Mouse (Mus musculus) CD8-positive naive resting alpha-beta T cell, adult 57 days (primary cell): ENCODE measurements around the gene Tmem129. TPM values are rescaled to one million over a fixed set of nuclear protein-coding genes. Genes with fewer than 3 reads are reported as not detected.

Experiments used
- total RNA-seq: library from RNA; stranded (reverse); gene quantifications from one replicate; pipeline ENCODE4 v1.2.4, GENCODE M21; 2023

The Tmem129 gene
- 12.1 TPM for total RNA-seq

DNA sequence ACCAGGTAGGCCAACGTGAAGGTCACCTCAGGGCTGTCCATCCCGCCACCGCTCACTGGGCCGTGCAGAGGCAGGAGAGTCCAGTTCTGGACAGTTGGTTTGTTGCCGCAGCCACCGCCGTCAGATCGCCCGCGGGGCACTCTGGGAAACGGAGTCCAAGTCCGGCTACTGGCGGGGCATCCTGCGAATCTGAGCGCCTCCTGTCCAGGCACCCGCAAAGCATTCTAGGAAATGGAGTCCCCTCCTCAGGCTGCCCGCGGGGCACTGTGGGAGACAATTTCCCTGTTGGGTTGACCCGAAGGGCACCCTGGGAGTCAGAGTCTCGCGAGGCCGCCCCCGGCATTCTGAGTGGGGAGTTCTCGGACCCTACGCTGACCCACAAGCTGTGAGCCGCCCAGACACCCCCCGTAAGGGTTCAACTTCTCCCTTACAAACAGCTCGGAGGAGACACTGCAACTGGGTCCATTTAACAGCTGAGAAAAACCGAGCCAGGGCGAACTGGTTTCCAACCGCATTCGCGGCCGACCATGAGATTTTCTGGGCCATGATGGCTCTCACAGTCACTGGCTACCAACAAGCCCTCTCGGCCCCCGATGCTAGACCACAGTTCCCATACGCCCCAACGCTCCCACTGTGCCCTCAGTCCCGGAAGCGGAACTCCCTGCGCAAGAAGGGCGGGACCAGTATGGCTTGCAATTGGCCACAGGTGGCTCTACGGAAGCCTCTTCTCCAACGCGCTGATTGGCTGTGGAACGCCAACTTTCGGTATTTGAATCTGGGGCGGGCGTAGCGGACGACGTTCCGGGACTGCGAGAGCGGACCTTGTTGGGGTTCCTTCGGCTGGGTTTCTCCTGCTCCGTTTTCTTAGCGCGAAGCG lies at the start of gene Tmem129, which contains the start of gene Tacc3:
Gene Tmem129 (minus strand): TSS at position 630 of the 877 bp plus-strand sequence.
Gene Tacc3 (plus strand): TSS at position 342 of the 877 bp plus-strand sequence.

DNA sequence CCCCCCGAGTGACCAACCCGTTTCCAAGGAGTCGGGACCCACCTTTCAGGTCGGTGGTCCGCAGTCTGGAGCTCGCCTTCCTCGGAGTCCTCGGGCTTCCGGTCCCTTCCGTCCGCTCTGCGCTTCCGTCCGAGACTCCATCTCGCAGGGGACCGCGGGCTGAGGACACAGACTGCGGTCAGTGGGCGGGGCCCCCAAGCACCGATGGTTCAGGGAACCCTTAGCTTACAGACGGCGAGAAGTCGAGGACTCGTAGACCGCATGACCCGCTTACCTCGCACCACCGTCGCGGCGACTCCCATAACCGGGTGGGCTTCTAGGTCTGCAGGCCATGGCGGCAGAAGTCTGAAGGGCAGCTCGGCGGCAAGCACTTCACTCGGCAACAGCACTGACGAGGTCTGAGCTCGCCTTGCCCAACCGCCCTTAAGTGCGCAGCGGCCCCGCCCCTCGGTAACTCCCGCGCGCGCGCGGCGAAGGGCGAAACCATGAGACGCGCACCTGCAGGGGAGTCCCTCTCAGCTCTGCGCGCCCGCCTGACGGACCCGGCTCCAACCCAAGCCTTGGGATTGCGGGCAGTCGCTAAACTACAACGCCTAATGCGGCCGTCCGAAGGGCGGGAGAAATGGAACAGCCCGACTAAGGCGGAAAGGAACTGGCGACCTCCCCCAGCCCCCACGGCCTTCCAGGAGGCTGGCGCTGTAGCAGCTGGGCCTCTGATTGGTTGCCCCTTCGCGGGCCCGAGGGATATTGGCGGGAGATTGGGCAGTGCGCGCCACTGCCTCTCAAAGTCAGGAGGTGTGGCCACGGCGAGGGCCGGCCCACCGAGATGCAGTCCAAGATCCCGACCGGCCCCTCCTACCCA lies 6.1 kb downstream of the Tmem129 start, which contains the start of gene Slbp:
Gene Slbp (minus strand): TSS at position 654 of the 862 bp plus-strand sequence.

DNA sequence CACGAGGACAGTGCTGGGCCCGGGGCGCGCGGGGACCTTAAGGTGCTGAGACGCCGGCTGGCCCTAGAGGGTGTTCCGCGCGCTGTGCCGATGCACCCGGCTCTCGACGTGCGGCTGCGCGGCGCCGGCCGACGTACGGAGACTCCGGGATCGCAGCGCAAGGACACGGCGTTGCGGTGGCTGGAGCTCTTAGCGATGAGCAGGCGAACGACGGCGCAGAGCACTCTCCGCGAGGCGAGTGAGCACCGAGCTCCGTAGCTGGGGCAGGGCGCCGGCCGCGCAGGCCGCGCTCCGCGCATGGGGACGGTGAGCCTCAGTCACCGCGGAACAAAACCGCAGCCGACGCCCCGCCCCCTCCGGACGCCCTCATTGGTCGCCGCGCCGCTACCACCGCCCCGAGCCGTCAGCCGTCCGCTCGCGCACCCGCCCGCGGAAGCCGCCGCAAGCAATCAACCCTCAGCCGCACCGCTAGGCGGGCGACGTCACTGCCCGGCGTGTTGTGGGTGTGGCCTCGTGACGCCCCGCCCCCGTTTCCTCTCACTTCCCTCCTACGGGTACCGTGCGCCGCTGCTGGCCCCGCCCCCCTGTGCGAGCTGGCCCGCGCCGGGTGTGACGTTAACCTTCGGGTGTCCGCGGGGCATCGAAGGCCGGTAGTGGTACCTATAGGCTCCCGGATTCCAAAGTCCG lies 28.8 kb downstream of the Tmem129 start, which contains the start of the genes Fam53a and Gm9903:
Gene Fam53a (minus strand): TSS at position 335 of the 687 bp plus-strand sequence.
Gene Gm9903 (plus strand): TSS at position 625 of the 687 bp plus-strand sequence.

Other genes with a start within 250 kb of the Tmem129 start
- gene Nkx1-1, start 224.4 kb downstream of the Tmem129 start, total RNA-seq, result not detected
- gene Fam53a, start 28.8 kb downstream of the Tmem129 start, total RNA-seq, result 39.7 TPM
- gene Gm9903, start 28.5 kb downstream of the Tmem129 start, total RNA-seq, result 2.1 TPM
- gene Slbp, start 5.8 kb downstream of the Tmem129 start, total RNA-seq, result 88.9 TPM
- 9.6 TPM for gene Tacc3, start 288 bp downstream of the Tmem129 start, total RNA-seq
- gene Fgfr3, start 63.3 kb upstream of the Tmem129 start, total RNA-seq, result 0.15 TPM
- gene Letm1, start 124.4 kb upstream of the Tmem129 start, total RNA-seq, result 70.8 TPM
- gene Nsd2, start 162.3 kb upstream of the Tmem129 start, total RNA-seq, result 22.6 TPM